Mouse (Mus musculus) midbrain, embryonic 14.5 days (tissue): ENCODE measurements at regions not wholly inside any gene's neighbourhood (a gene's known extent, or its start where the extent isn't known, plus 50 kb on each side); places are given as distances from the start of the nearest gene placed in this dataset. TPM values are rescaled to one million over a fixed set of nuclear protein-coding genes. Genes with fewer than 3 reads are reported as not detected.

Experiments
- ATAC-seq: fragments of 200-750 bp; cut with Nextera tagmentation; 2 replicates; pipeline ENCODE4 v1.8.0; 2017; ENCODE audit warnings: moderate number of reproducible peaks, moderate library complexity; ENCODE audit not compliant: low FRiP score, low TSS enrichment
- DNase-seq: peaks from one replicate; pipeline ENCODE4 v3.0.0-alpha.2; 2015
- H3K27ac ChIP-seq: fragments of 300-500 bp; sonication (generic); replicated peaks from 2 replicates; pipeline ENCODE4 v1.5.1; 2014; ENCODE audit warnings: mild to moderate bottlenecking, low read depth, low read length, moderate library complexity
- H3K27me3 ChIP-seq: fragments of 300-500 bp; sonication (generic); 2 replicates; pipeline ENCODE4 v1.6.1; 2014; ENCODE audit warnings: low read length, control low read depth, mixed read lengths; ENCODE audit not compliant: control insufficient read depth, insufficient read depth
- H3K36me3 ChIP-seq: fragments of 300-500 bp; sonication (generic); 2 replicates; pipeline ENCODE4 v1.6.1; 2014; ENCODE audit warnings: low read length, control low read depth; ENCODE audit not compliant: control insufficient read depth, insufficient read depth
- H3K4me1 ChIP-seq: fragments of 300-500 bp; sonication (generic); 2 replicates; pipeline ENCODE4 v1.6.1; 2014; ENCODE audit warnings: mild to moderate bottlenecking, antibody characterized with exemption, low read length, control low read depth; ENCODE audit not compliant: control insufficient read depth, insufficient read depth
- H3K4me2 ChIP-seq: fragments of 300-500 bp; sonication (generic); 2 replicates; pipeline ENCODE4 v1.6.1; 2014; ENCODE audit warnings: mild to moderate bottlenecking, low read length, moderate library complexity
- H3K4me3 ChIP-seq: fragments of 300-500 bp; sonication (generic); replicated peaks from 2 replicates; pipeline ENCODE4 v1.5.1; 2014; ENCODE audit warnings: low read depth, low read length
- H3K9ac ChIP-seq: fragments of 300-500 bp; sonication (generic); replicated peaks from 2 replicates; pipeline ENCODE4 v1.6.1; 2014; ENCODE audit warnings: mild to moderate bottlenecking, low read length, moderate library complexity
- H3K9me3 ChIP-seq: fragments of 300-500 bp; sonication (generic); 2 replicates; pipeline ENCODE4 v1.6.1; 2016; ENCODE audit warnings: low read length, control low read depth, mixed read lengths; ENCODE audit not compliant: control insufficient read depth
- WGBS: fragments of 180-500 bp; shearing (Covaris S2); extraction: QIAGEN DNeasy Blood & Tissue Kit; methylation state at CpG from one replicate; pipeline ENCODE4 v1.1.7; 2014; 5-methylcytosine and 5-hydroxymethylcytosine counted together
- microRNA-seq: library from miRNA; unstranded; fragments of <30 nt; microRNA quantifications from one replicate; pipeline ENCODE4, GENCODE M21; 2016

DNA sequence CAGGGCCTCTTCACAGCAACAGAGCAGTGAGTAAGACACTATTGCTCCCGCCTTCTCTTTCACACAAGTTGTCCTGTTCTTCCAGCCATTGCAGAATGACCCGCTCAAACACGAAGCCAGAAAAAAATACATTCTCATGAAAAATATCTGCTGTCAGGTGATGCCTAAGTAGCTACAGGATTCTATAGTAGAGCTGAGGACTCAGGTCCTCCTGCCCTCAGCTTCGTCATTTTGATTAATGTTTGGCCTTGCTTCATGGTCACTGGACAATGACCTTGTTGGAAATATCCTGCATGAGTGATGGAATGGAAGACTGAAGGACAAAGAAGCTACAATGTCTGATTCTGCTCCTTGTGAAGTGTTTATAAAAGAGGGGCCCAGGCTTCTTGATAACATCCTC, 52.4 kb upstream of the Klf12 start:
- 87% methylated on average over 4 of the region's 4 CpGs for WGBS
- Histone ChIP-seq H3K4me3 (no peak overlapping the region), H3K4me1 (no peaks in the 10 kb centered on the region), H3K27me3 (no peaks in the 10 kb centered on the region), H3K9me3 (no peaks in the 10 kb centered on the region), H3K4me2 (no peak overlapping the region), H3K9ac (no peak overlapping the region), H3K27ac (no peak overlapping the region), H3K36me3 (no peaks in the 10 kb centered on the region)
- ATAC-seq (no peak), DNase-seq (no peak)

Small RNAs in the stretch of these regions (microRNA-seq; reads per million reads assigned to microRNA genes)
- not detected for gene Gm22401
